Mouse (Mus musculus) activated CD4-positive, CD25-positive, alpha-beta regulatory T cell, adult 4 months (primary cell): Measurements from ENCODE around the gene Areg. TPM values are rescaled to one million over a fixed set of nuclear protein-coding genes. Genes with fewer than 3 reads are reported as not detected.

ENCODE experiments used
- ATAC-seq: one replicate; pipeline ENCODE4 v1.8.0; 2017
- polyA plus RNA-seq, 2 experiments: library from polyadenylated mRNA; unstranded; fragments of 100-300 nt; shearing (Covaris generic); gene quantifications; one replicate each; pipeline ENCODE4 v1.2.1; 2017

Gene Areg
- 1 to 10 TPM; 1.8 to 2.3 TPM for polyA plus RNA-seq

DNA sequence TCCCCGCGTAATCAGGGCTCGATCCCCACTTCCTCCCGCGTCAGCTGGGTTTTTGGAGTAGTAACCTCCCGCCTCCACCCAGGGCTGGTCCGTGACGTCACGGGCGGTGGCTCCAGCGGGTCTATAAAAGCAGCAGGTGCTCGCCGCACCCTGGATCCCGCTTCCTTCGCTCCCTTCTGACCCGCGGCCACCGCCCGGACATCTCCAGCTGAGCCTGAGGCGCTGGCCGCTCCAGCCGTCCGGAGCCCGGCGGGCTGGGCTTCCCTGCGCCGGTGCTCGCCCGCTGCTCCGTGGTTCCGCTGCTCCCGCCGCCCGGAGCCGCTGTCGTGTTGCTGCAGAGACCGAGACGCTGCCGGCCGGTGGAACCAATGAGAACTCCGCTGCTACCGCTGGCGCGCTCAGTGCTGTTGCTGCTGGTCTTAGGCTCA is at the start of gene Areg:
TSS of gene Areg (plus strand) at position 154 of the 428 bp plus-strand sequence.
- peak; percentile 90 for ATAC-seq

- no peak for ATAC-seq
Measured at GRCm38 (mm10) chr5:91090301-91090700, 49.1 kb upstream of the Areg start.

- ATAC-seq = no peak
Measured at GRCm38 (mm10) chr5:91097911-91098614, 41.3 kb upstream of the Areg start.

GRCm38 (mm10) chr5:91101742-91102141 is 37.7 kb upstream of the Areg start:
- ATAC-seq = no peak

- ATAC-seq = no peak
Measured at GRCm38 (mm10) chr5:91103943-91104665, 35.3 kb upstream of the Areg start.

DNA sequence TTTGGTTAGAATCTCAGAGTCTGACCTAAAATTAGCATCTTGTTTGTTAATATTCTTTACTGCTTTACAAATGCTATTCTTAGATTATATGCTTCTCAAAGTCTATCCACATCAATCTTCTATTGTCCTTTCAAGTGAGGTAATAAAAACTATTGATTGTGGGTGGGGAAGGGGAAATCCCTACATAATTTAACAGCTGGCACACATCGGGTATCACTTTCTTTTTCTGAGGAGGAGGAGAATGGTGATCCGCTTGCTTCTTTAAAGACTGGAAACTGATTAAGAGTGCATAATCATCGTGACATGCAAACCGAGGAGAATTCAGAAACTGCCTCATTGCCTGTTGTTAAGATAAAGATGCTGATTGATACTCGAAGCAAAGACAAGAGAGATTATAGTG is 33.2 kb upstream of the Areg start:
- peak; percentile 52 for ATAC-seq

DNA sequence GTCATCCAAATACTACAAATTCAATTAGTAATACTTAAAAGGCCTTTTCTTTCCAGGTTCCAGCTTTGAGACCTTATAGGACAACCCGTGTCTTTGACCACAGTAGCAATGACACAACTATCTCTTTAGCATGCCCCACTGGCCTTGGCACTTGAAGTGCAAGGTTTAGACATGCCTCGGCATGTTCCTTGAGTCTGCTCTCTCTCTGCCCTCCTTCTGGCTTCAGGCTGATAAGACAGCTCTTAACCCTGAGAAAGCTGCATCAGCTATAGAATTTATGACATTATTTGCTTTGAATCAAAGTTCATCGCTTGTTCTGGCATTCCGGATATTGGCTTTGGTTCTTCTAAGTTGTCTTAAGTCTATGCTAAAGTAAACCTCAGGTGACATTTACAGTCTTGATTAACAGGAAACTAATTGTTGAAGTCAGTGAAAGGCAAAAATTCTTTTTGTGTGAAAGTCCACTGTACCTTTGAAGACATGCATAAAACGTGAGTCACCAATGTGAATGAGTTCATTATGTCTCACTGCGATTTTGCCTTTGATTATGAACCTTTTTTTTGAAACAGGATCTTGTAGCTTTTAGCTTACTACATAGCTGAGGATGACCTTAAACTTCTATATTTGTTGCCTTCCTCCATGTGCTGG is 29.3 kb upstream of the Areg start:
- no peak for ATAC-seq

DNA sequence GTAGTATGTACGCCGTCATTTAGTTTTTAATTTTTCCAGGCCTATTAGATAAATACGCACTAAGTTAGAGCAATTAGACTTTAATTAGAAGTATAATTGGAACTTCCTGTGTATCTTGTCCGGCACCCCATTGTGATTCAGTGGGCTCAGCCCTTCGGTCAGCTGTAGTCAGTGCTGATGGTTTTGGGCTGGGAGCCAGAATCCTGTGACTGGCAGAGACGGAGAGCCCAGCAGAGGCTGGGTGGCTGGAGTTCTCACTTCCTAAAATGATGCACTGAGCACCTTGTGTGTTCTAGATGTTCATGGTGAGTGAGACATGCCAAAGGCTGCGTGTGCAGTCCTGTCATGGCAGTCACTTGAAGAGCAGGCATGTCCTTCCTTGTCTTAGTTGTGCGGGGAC is 28.4 kb upstream of the Areg start:
- ATAC-seq = no peak

DNA sequence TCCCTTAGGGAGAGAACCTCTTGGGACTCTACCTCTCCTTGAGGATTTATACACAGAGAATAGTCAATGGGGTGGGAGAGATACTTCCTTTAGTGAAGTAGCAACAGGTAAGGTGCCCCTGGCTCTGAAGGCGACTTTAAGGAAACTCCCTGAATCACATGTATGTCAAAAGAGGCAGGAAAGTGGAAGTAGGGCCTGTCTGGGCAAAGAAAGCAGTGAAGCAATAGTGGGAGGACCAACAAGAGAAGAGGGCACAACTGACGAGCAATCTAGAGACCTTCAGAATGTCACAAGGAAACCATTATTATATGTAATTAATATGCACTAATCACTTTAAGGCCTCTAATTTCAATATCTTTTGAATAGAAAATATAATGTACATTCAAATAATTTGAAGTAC is 25.4 kb upstream of the Areg start:
- ATAC-seq = no peak

- ATAC-seq = no peak
Measured at GRCm38 (mm10) chr5:91114574-91114973, 24.8 kb upstream of the Areg start.

GRCm38 (mm10) chr5:91118618-91119017 is 20.8 kb upstream of the Areg start:
- ATAC-seq = no peak

GRCm38 (mm10) chr5:91123404-91123803 is 16.0 kb upstream of the Areg start:
- no peak for ATAC-seq

GRCm38 (mm10) chr5:91124140-91124539 is 15.3 kb upstream of the Areg start:
- peak; percentile 73 for ATAC-seq

DNA sequence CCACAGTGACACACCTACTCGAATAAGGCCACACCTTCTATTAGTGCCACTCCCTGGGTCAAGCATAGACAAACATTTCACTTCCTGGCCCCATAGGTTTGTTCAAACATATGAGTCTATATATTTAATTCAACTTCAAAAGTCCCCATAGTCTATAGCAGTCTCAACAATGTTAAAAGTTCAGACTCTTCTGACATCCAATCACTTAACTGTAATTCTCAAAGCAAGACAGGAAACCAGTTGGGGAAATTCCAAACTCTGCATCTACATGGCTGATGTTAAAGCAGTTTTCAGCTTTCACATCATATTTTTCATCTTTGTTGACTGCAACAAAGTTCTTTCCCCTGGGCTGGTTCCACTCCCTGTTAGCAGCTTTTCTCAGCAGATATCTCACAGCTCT is 12.8 kb upstream of the Areg start:
- peak; percentile 62 for ATAC-seq

- ATAC-seq = no peak
Measured at GRCm38 (mm10) chr5:91134961-91135360, 4.4 kb upstream of the Areg start.

GRCm38 (mm10) chr5:91138970-91139369 is 429 bp upstream of the Areg start:
- ATAC-seq = peak; percentile 7

DNA sequence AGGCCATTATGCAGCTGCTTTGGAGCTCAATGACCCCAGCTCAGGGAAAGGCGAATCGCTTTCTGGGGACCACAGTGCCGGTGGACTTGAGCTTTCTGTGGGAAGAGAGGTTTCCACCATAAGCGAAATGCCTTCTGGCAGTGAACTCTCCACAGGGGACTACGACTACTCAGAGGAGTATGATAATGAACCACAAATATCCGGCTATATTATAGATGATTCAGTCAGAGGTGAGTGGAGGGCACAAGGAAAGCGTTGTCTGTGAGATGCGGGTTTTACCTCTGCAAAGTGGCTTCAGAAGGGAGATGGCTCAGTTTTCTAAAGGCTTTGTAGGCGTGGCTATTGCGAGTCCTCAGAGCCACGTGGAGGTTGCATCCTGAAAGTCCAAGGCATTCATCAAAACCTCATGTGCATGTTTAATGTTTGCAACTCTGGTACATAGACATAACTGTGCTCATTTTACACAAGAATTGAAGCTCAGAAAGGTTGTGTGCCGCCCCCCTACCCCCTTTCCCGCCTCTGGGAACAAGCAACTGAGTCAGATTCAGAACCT is 1.6 kb downstream of the Areg start:
- ATAC-seq = no peak

DNA sequence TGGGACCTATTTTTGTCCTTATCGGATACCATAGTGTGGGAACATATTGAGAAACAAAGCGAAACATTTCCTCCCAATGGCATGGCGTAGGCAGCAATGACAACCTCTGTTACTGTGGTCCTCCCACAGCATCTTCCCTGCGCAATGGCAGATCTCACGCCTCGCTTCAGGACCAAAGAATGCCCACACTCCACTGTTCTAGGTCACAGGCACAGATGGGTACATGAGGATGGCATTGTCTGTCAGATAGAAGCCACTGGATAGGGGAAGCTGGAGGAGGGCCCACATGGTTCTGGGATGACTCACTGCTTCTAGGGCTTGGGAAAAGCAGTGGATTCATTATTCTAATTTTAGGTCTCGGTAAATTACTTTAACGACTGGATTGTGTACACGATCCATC is 5.6 kb downstream of the Areg start:
- ATAC-seq = no peak

DNA sequence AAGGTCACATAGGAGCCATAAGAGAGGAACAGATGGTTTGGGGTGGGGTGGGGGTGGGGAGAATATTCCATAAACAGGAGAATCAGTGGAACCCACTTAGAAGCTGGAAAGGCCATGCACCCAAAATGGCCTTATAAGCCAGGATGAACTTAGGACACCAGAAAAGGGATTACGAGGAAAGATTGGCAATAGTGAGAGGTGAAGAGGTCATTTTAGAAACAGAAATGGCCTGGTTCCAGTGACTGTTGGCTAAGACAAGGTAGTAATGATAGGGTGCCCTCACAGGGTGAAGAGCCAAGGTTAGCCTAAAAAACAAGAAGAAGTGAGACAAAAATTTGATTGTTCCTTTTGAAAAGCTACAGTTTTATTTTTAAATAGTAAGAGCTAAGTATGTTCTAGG is 7.6 kb downstream of the Areg start:
- ATAC-seq = no peak

DNA sequence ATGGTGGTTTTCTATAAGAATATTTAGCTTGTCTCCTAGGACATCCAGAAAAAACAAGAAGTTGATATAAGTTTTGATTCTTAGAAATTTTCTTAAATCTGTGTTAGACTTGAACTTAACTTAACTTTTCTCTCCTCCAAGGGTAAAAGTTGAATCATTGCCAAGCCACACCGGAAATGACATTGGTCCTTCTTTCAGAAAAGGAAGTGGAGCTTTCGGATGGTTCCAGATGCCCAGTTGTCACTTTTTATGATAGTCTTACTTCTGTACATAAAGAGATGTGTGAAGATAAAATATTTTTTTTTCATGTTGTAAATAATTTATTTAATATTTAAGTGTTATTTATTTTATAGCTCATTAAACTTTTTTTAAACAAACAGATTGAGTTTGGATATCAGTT is 8.7 kb downstream of the Areg start:
- no peak for ATAC-seq

GRCm38 (mm10) chr5:91156677-91157076 is 17.3 kb downstream of the Areg start:
- no peak for ATAC-seq

DNA sequence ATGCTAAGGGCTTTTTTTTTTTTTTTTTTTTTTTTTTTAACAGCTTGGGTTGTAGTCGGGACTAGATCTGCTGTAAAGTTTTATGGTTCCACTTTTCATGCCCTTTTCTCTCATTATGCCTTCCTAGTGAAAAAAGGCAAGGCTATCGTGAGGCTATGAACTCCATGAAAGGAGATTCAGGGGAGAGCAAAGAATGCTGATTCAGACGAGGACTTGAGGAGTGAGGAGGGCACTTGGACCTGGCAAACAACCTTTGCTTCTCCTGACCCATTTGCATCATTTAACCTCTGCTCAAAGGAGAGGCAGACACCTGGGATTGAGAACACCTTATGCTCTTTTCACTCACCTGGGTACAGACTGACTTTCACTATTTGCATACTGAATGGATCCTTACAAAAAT is 17.8 kb downstream of the Areg start:
- ATAC-seq = no peak

- no peak for ATAC-seq
Measured at GRCm38 (mm10) chr5:91162787-91163186, 23.4 kb downstream of the Areg start.

GRCm38 (mm10) chr5:91166601-91167000 is 27.2 kb downstream of the Areg start:
- ATAC-seq = no peak
